In the genomic region with DNA sequence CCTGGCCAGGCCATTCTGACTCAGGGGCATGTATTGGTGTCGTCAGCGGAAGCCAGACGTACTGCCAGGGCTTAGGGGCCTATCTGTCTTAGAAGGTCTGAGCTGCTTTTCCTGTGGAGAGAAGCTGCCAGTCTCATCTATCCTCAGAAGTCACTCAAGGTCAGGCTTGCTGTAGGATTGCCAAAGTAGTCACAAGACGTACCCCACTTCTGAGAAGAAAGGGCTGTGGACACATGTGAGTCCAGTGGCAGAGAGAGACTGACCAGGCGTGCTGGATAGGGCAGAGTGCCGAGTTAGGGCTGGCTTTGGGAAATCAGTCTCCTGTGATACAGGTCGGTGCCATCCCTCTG, we compare ENCODE assay signal across 9 mouse cellular contexts. TPM values are rescaled to one million over a fixed set of nuclear protein-coding genes. Genes with fewer than 3 reads are reported as not detected.
DNase-seq lines count a peak whose midpoint lies in the region; ATAC-seq and TF ChIP-seq lines count a peak whose summit lies in the region.
"Had no signal": no experiment of that assay in that cellular context is flagged by ENCODE, and none has a peak within 500 bp of the region (broad histone marks: within the 10 kb centered on the region; RNA-seq: fewer than 3 reads in every experiment).

No protein-coding gene starts in this region.

- WGBS in kidney, embryonic 16.5 days: 82% methylated on average over 7 of the region's 7 CpGs
- WGBS in kidney, postnatal 0 days: 87% methylated on average over 7 of the region's 7 CpGs

- TF ChIP-seq CTCF in testis, adult 2 months (IDR thresholded peaks at IDR 0.05; ENCODE audit: control insufficient read depth, insufficient read depth, insufficient replicate concordance, low read depth, low read length): no peak
- no peak for TF ChIP-seq CTCF in kidney, postnatal 0 days (IDR thresholded peaks at IDR 0.05; ENCODE audit: low read depth)

- no peak for ATAC-seq in kidney, embryonic 16.5 days (ENCODE audit: low FRiP score, low TSS enrichment)
- no peak; the same call in 1 of the 2 replicates for ATAC-seq in kidney, postnatal 0 days (replicated peaks; ENCODE audit: low FRiP score, low read depth)

- intact Hi-C loops in left cerebral cortex, postnatal 14 days (cut with DNase I): no loop called here

- no peak overlapping the region for H3K27ac ChIP-seq in kidney, embryonic 16.5 days (ENCODE audit: low read length)
- peak overlapping the region; percentile 65 for H3K27ac ChIP-seq in testis, adult 2 months (ENCODE audit: control insufficient read depth, insufficient read depth, low read depth, low read length)
- H3K27ac ChIP-seq in kidney, postnatal 0 days: 0 out of 2 replicates have a peak overlapping the region, but pooled peaks have one; percentile 32
- H3K27ac ChIP-seq: liver, embryonic 14.5 days had no signal

- no peak overlapping the region for H3K4me3 ChIP-seq in kidney, embryonic 16.5 days (ENCODE audit: low read length)
- H3K4me3 ChIP-seq in testis, adult 2 months (ENCODE audit: control insufficient read depth, low read depth, low read length): no peak overlapping the region
- H3K4me3 ChIP-seq in kidney, postnatal 0 days (replicated peaks; ENCODE audit: low read depth, low read length): no peak overlapping the region

- TF ChIP-seq POLR2A in testis, adult 2 months (IDR thresholded peaks at IDR 0.05; ENCODE audit: control insufficient read depth, low read depth, low read length): no peak

- no peak overlapping the region for H3K9ac ChIP-seq in kidney, embryonic 16.5 days (replicated peaks; ENCODE audit: low read length)
- no peak overlapping the region for H3K9ac ChIP-seq in kidney, postnatal 0 days (ENCODE audit: low read depth, low read length)
- H3K9ac ChIP-seq: liver, embryonic 14.5 days had no signal

- H3K4me2 ChIP-seq in kidney, embryonic 16.5 days (replicated peaks; ENCODE audit: low read depth, low read length): no peak overlapping the region
- no peak overlapping the region for H3K4me2 ChIP-seq in kidney, postnatal 0 days (ENCODE audit: low read length)

- H3K36me3 ChIP-seq in kidney, embryonic 16.5 days (ENCODE audit: insufficient read depth, low read length): no peaks in the 10 kb centered on the region
- H3K36me3 ChIP-seq in testis, adult 2 months (ENCODE audit: control insufficient read depth, insufficient read depth, low read length): no peaks in the 10 kb centered on the region
- 0 out of 2 replicates have a peak, but pooled peaks cover 2% of the 10 kb centered on the region for H3K36me3 ChIP-seq in kidney, postnatal 0 days (ENCODE audit: insufficient read depth, low read length)

- peaks cover 39% of the 10 kb centered on the region for H3K4me1 ChIP-seq in kidney, embryonic 16.5 days (ENCODE audit: insufficient read depth, low read length)
- H3K4me1 ChIP-seq in testis, adult 2 months (ENCODE audit: control insufficient read depth, insufficient read depth, low read length): peaks cover 22% of the 10 kb centered on the region
- peaks cover 12% of the 10 kb centered on the region; the same call in 1 of the 2 replicates for H3K4me1 ChIP-seq in kidney, postnatal 0 days (replicated peaks; ENCODE audit: insufficient read depth, low read length)

- peak; percentile 64 for DNase-seq in kidney, adult 11 months
- DNase-seq in testis, postnatal 10 days (ENCODE audit: low spot score): no peak
- DNase-seq in kidney, postnatal 0 days (ENCODE audit: low spot score): no peak
- no peak for DNase-seq in right cerebral cortex, postnatal 10 days (ENCODE audit: low spot score in 2 of 2)
- no peak for DNase-seq in T-cell, adult 2 months (ENCODE audit: low spot score)
- no peak for DNase-seq in left cerebral cortex, postnatal 14 days (ENCODE audit: low spot score in 2 of 2)

- no peaks in the 10 kb centered on the region for H3K9me3 ChIP-seq in kidney, embryonic 16.5 days (ENCODE audit: low read length)
- no peaks in the 10 kb centered on the region for H3K9me3 ChIP-seq in kidney, postnatal 0 days (replicated peaks; ENCODE audit: low read length)

- H3K27me3 ChIP-seq in kidney, embryonic 16.5 days (ENCODE audit: insufficient read depth, low read length): no peaks in the 10 kb centered on the region
- H3K27me3 ChIP-seq in testis, adult 2 months (ENCODE audit: control insufficient read depth, insufficient read depth, low read length): no peaks in the 10 kb centered on the region
- no peaks in the 10 kb centered on the region for H3K27me3 ChIP-seq in kidney, postnatal 0 days (ENCODE audit: insufficient read depth, low read length)

RNA-seq across cellular contexts. Expression of a gene that starts 40.4 kb away (rescaled TPM):
- 405 and 415 TPM in 2 replicates for polyA plus RNA-seq in kidney, embryonic 16.5 days (2015; fragmentation: Nextera tagmentation; extraction: Ambion mirVana)
- polyA plus RNA-seq in testis, adult 2 months (2012; rRNA removed): 286 and 311 TPM in 2 replicates
- 304 and 348 TPM in 2 replicates for polyA plus RNA-seq in kidney, postnatal 0 days (2015; fragmentation: Nextera tagmentation; extraction: Ambion mirVana)
- 100 to 1,000 TPM; 394 to 398 TPM for total RNA-seq in left cerebral cortex, postnatal 14 days (2021)
